Mouse (Mus musculus) embryonic facial prominence, embryonic 11.5 days (tissue): ENCODE measurements at regions not wholly inside any gene's neighbourhood (a gene's known extent, or its start where the extent isn't known, plus 50 kb on each side); places are given as distances from the start of the nearest gene placed in this dataset.

Experiments used
- ATAC-seq: fragments of 200-750 bp; cut with Nextera tagmentation; replicated peaks from 2 replicates; pipeline ENCODE4 v1.8.0; 2017; ENCODE audit warnings: low read depth; ENCODE audit not compliant: insufficient number of reproducible peaks, low FRiP score, low TSS enrichment
- DNase-seq: peaks from one replicate; pipeline ENCODE4 v3.0.0-alpha.2; 2015; ENCODE audit warnings: low spot score
- H3K27ac ChIP-seq: fragments of 300-500 bp; sonication (generic); replicated peaks from 2 replicates; pipeline ENCODE4 v1.5.1; 2014; ENCODE audit warnings: mild to moderate bottlenecking, low read depth, low read length, control low read depth
- H3K27me3 ChIP-seq: fragments of 300-500 bp; sonication (generic); 2 replicates; pipeline ENCODE4 v1.6.1; 2014; ENCODE audit warnings: mild to moderate bottlenecking, low read length, moderate library complexity, mixed read lengths; ENCODE audit not compliant: control insufficient read depth, insufficient read depth
- H3K36me3 ChIP-seq: fragments of 300-500 bp; sonication (generic); replicated peaks from 2 replicates; pipeline ENCODE4 v1.6.1; 2014; ENCODE audit warnings: low read depth, mild to moderate bottlenecking, low read length, moderate library complexity, mixed read lengths; ENCODE audit not compliant: control insufficient read depth, insufficient read depth
- H3K4me1 ChIP-seq: fragments of 300-500 bp; sonication (generic); 2 replicates; pipeline ENCODE4 v1.6.1; 2014; ENCODE audit warnings: low read length, mixed read lengths; ENCODE audit not compliant: control insufficient read depth, insufficient read depth
- H3K4me2 ChIP-seq: fragments of 300-500 bp; sonication (generic); 2 replicates; pipeline ENCODE4 v1.6.1; 2014; ENCODE audit warnings: low read depth, mild to moderate bottlenecking, control low read depth, low read length, moderate library complexity
- H3K4me3 ChIP-seq: fragments of 300-500 bp; sonication (generic); 2 replicates; pipeline ENCODE4 v1.5.1; 2014; ENCODE audit warnings: low read depth, low read length, control low read depth
- H3K9ac ChIP-seq: fragments of 300-500 bp; sonication (generic); replicated peaks from 2 replicates; pipeline ENCODE4 v1.6.1; 2014; ENCODE audit warnings: mild to moderate bottlenecking, control low read depth, low read length
- H3K9me3 ChIP-seq: fragments of 300-500 bp; sonication (generic); replicated peaks from 2 replicates; pipeline ENCODE4 v1.6.1; 2016; ENCODE audit warnings: mild to moderate bottlenecking, low read length, inconsistent platforms, mixed read lengths; ENCODE audit not compliant: control insufficient read depth
- WGBS: fragments of 180-500 bp; shearing (Covaris S2); extraction: QIAGEN DNeasy Blood & Tissue Kit; methylation state at CpG from one replicate; pipeline ENCODE4 v1.1.7; 2014; 5-methylcytosine and 5-hydroxymethylcytosine counted together

DNA sequence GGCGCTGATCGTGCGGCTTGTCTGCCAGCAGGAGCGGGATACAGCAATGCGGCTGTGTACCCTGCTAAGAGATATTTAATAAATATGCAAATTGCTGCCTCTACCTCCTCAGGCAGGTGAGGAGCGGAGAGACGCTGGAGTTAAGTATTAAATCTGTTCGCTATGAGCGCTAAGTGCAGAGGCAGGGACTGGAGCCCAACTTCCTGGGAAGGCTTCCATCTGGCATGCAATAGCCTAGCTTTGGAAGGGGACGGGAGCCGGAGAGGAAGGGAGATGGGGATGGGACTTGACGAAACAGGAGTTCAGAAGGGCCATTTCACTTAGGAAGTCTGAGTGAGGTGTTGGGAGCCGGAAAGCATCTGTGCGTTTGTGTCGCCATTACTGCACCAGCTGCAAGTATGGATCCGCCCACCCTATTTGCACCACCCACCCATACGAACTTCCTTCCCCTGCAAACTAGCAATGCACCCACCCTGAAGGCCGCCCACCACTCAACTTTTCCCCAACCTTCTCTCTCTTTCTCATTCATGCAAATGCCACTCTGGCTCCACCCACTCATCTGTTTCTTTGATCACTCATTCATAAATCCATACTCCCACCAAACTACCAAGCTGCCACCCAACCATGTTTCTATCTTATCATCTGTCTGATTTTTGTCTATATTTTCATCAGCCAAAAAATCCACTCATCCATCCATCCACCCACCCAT, 51.5 kb upstream of the Igsf21 start:
- H3K27me3 ChIP-seq: no peaks in the 10 kb centered on the region
- no peak overlapping the region for H3K4me2 ChIP-seq
- no peaks in the 10 kb centered on the region for H3K9me3 ChIP-seq
- H3K36me3 ChIP-seq: no peaks in the 10 kb centered on the region
- DNase-seq: no peak
- no peaks in the 10 kb centered on the region for H3K4me1 ChIP-seq
- H3K4me3 ChIP-seq: no peak overlapping the region
- no peak for ATAC-seq
- WGBS: 80% methylated on average over 18 of the region's 18 CpGs
- no peak overlapping the region for H3K9ac ChIP-seq
- H3K27ac ChIP-seq: no peak overlapping the region
